Mouse (Mus musculus): Measurements from ENCODE around the gene Ing5. TPM values are rescaled to one million over a fixed set of nuclear protein-coding genes. Genes with fewer than 3 reads are reported as not detected.
"Not testable (repeated sequence)": the region's sequence is repeated elsewhere in the genome, so short reads cannot be mapped to it uniquely, and the experiment has no call there.

Ing5 gene
- total RNA-seq, 2 experiments from 2014 or later = 10.3 to 15.8 TPM

DNA sequence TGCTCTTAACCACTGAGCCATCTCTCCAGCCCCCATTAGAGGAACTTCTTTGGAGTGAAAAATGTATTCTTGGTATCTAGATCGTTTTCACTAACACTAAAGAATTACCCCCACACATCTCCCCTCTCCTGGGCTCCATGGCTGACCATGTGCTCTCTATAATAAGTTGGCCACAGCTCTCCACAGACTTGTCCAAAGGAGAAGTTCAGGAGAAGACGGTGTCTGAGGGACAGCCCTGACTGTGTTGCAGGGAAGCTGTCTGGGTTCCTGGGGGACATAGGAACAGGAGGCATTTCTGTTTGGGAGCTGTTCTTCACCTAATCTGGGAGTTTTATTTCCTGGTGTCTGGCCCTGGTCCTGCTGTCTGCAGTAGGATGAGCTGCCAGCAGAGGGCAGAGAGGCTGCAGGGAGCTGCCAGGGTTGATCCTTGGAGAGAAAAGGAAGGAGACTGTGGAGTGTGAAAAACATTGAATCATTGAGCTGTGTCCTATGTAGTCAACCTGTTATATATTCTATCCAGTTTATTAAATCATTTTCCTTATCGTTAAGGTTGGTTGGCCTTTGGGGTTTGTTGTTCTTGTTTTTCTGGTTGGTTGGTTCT is 42.1 kb downstream of the Ing5 start:
- intact Hi-C loops (cut with DNase I); DNase-seq: not testable (repeated sequence)

DNA sequence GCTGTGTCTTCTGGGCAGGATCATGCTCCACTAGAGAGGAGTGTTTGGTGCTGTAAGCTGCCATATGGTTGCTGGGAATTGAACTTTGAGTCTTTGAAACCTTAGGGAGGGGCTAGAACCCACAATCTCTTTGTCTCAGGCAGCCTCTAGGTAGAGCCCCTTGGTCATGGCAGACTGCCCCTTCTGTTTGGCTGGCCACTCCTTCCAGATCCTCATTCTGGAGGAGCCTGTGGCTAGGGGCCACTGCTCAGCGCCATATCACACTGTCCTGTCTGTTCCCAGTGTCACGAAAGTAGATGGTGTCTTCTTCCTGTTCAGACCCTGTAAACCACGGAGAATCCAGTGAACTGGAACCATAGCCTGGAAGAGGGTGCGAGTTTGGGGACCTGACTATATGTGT is 52.0 kb downstream of the Ing5 start:
- intact Hi-C loops (cut with DNase I); DNase-seq: not testable (repeated sequence)

DNA sequence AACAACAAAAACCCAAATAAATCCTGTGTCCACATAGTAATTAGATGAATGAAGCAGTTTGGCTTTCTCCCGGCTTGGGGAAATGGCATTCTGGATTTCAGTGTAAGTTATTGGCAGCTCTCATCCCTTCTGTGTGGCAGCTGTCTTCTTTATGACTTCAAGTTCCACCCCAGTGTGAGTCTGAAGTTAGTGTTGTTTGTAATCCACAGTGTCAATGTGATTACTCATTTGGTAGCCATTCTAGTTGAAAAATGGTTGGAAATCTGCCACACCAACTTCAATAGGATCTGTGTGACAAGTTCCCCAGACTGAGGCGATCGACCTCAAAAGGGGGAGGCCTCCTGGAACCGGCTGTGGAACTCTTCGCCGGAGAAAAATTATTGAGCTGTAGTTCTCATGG is 53.6 kb downstream of the Ing5 start:
- no peak for DNase-seq
- intact Hi-C loops (cut with DNase I) = loop anchor here (1.0 kb wide), 1 partner anchor 134 kb away; no protein-coding TSS in a partner anchor

- intact Hi-C loops (cut with DNase I) = loop anchor here (1.0 to 2.0 kb wide), 2 partner anchors 65 to 133 kb away; no protein-coding TSS in a partner anchor
- DNase-seq = no peak
These were observed 54.2 kb downstream of the Ing5 start for GRCm38 (mm10) chr1:93857991-93858390.

DNA sequence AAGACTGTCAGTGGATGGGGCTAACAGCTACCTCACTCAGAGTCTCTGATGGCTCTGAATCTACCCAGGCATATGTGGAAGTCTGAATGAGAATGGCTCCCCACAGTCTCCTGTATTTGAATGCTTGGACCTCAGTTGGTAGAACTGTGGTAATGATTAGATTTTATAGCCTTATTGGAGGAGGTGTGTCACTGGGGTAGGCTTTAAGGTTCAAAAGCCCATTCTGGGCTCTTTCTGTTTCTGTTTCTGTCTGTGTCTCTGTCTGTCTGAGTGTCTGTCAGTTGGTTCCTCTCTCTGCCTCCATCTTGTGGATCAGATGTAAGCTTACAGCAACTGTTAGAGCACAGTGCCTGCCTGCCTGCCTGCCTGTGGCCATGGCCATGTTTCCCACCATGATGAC is 55.9 kb downstream of the Ing5 start:
- intact Hi-C loops (cut with DNase I) = loop anchor here (2.0 kb wide), 1 partner anchor 63 kb away; no protein-coding TSS in a partner anchor
- DNase-seq = no peak

DNA sequence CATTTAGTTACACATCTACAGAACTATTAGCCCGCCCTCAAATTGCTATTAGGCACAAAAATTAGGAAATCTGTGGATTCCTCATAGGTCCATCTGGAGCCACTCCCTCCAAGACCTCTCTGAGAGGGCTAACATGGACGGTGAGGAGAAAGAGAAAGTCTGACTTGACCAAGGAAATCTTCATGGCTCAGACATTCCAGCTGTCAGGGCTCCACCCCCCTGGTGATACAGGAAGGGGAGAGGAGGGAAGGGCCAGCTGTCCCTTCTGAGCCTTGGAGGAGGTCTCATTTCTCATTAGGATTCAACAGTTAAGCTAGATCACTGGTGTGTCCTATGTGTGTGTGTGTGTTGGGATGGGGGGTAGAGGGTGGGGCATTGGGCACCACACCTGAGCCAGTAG is 57.3 kb downstream of the Ing5 start, which contains the start of gene Gal3st2:
Gene Gal3st2, plus strand, starts transcription at position 259 of the 400 bp plus-strand sequence.
- intact Hi-C loops (cut with DNase I); DNase-seq: not testable (repeated sequence)

Other genes with a start within 250 kb of the Ing5 start
- 100 to 1,000 TPM in 1 of 2 experiments, 10 to 100 TPM in 1; 98.2 to 103 TPM for gene Stk25, start 145.3 kb upstream of the Ing5 start, total RNA-seq (2021)
- 1 to 10 TPM; 3.3 to 4.1 TPM for gene Bok, start 118.3 kb upstream of the Ing5 start, total RNA-seq (2021)
- gene Atg4b, start 52.5 kb upstream of the Ing5 start, total RNA-seq (2021) = 10 to 100 TPM; 38.4 to 39.6 TPM
- 10 to 100 TPM; 77.9 to 88.1 TPM for gene Thap4, start 49.1 kb upstream of the Ing5 start, total RNA-seq (2021)
- 10 to 100 TPM; 20.9 to 22.0 TPM for gene Dtymk, start 2.0 kb upstream of the Ing5 start, total RNA-seq (2021)
- gene D2hgdh, start 20.9 kb downstream of the Ing5 start, total RNA-seq (2021) = 10 to 100 TPM; 32.9 to 46.5 TPM
- gene Gal3st2, start 57.3 kb downstream of the Ing5 start, total RNA-seq (2021) = under 1 TPM; 0.11 to 0.31 TPM
- gene Gal3st2b, start 114.3 kb downstream of the Ing5 start, total RNA-seq (2021) = under 1 TPM; 0.38 to 0.86 TPM
- gene Gal3st2c, start 186.5 kb downstream of the Ing5 start, total RNA-seq (2021) = under 1 TPM; 0.78 to 0.95 TPM
- not detected for gene Neu4, start 216.5 kb downstream of the Ing5 start, total RNA-seq (2021)
- not detected for gene Pdcd1, start 248.6 kb downstream of the Ing5 start, total RNA-seq (2021)